Mouse (Mus musculus) limb, embryonic 10.5 days (tissue): Measurements from ENCODE around the gene Iqcf3. TPM values are rescaled to one million over a fixed set of nuclear protein-coding genes. Genes with fewer than 3 reads are reported as not detected.
A peak's percentile ranks its signal among the peaks of the same experiment; 100 is the strongest.

ENCODE experiments used
- DNase-seq: peaks from one replicate; pipeline ENCODE4 v3.0.0-alpha.2; 2017; ENCODE audit warnings: low spot score
- H3K27ac ChIP-seq: fragments of 300-500 bp; sonication (generic); 2 replicates; pipeline ENCODE4 v1.5.1; 2016; ENCODE audit warnings: mild to moderate bottlenecking
- H3K27me3 ChIP-seq: fragments of 300-500 bp; sonication (generic); 2 replicates; pipeline ENCODE4 v1.6.1; 2016; ENCODE audit warnings: low read depth, mild to moderate bottlenecking; ENCODE audit not compliant: poor library complexity, severe bottlenecking
- H3K36me3 ChIP-seq: fragments of 300-500 bp; sonication (generic); 2 replicates; pipeline ENCODE4 v1.6.1; 2016; ENCODE audit warnings: mild to moderate bottlenecking, moderate library complexity
- H3K4me1 ChIP-seq: fragments of 300-500 bp; sonication (generic); 2 replicates; pipeline ENCODE4 v1.6.1; 2016
- H3K4me3 ChIP-seq: fragments of 300-500 bp; sonication (generic); 2 replicates; pipeline ENCODE4 v1.5.1; 2016; ENCODE audit warnings: mild to moderate bottlenecking, moderate library complexity
- H3K9me3 ChIP-seq: fragments of 300-500 bp; sonication (generic); replicated peaks from 2 replicates; pipeline ENCODE4 v1.6.1; 2016; ENCODE audit warnings: mild to moderate bottlenecking
- whole genome bisulfite sequencing: fragments of 180-500 bp; shearing (Covaris S2); methylation state at CpG from one replicate; pipeline ENCODE4 v1.1.7; 2016; 5-methylcytosine and 5-hydroxymethylcytosine counted together
- polyA plus RNA-seq: library from polyadenylated mRNA; unstranded; fragments of >200 nt; fragmentation: Nextera tagmentation; extraction: Ambion mirVana; gene quantifications from 2 replicates; pipeline ENCODE4 v1.2.1, GENCODE M21; 2016

Gene Iqcf3
- polyA plus RNA-seq, 1 experiment from 2014 or later: not detected

DNA sequence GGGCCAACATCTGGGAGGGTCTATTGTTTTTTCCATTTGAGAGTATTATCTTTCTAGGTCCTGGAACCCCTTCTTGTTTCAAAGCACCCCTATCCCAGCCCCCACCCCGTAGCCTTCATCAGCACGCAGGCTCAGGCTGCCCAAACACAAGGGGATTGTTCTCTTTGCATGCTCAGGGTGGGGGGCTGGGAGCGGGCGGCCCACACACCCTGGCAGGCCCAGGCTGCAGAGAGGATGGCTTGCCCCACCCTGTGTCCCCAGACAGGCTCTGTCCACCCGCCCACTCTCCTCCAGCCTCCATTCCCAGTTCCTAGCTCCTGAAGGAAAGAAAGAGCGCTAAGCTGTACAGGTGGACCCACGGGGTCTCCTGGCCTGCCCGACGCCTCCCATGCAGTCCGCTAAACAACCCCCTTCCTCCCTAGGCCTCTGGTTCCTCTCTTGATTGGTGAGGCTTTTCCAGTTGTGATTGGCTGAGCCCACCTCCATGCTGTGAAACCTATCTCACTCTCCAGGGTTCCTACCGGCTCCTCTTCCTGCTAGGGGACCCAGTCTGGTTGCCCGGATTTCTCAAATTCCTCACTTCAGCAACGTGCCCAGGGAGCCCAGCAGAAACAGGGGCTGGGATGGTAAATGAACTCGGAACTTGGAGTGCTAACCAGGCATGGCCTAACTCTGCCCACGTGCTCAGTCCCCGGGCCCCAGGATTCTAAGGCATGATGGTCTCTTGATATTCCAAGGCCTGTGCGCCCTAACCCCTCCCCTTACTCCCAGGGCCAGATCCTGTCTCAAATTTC is 106.3 kb downstream of the Iqcf3 start:
- Histone ChIP-seq H3K9me3 (no peaks in the 10 kb centered on the region), H3K4me1 (peaks cover 93% of the 10 kb centered on the region), H3K4me3 (peak overlapping the region; percentile 90), H3K36me3 (peaks cover 43% of the 10 kb centered on the region), H3K27me3 (no peaks in the 10 kb centered on the region), H3K27ac (peak overlapping the region; percentile 94)
- peak; percentile 72 for DNase-seq
- under 1% methylated on average over 17 of the region's 17 CpGs for WGBS

- Histone ChIP-seq H3K27ac (peak overlapping the region; percentile 94), H3K9me3 (no peaks in the 10 kb centered on the region), H3K4me1 (peaks cover 93% of the 10 kb centered on the region), H3K27me3 (no peaks in the 10 kb centered on the region), H3K36me3 (peaks cover 37% of the 10 kb centered on the region), H3K4me3 (peak overlapping the region; percentile 90)
- DNase-seq: peak; percentile 67
- WGBS: 0% methylated on average over 18 of the region's 20 CpGs
Measured at GRCm38 (mm10) chr9:106454071-106454761, 107.2 kb downstream of the Iqcf3 start.

- peak; percentile 92 for DNase-seq
- no peaks in the 10 kb centered on the region for H3K9me3 ChIP-seq
- peak within 1 kb of the TSS; percentile 90 for H3K4me3 ChIP-seq
- H3K27me3 ChIP-seq: no peaks in the 10 kb centered on the region
- peak within 1 kb of the TSS; percentile 94 for H3K27ac ChIP-seq
- peaks cover 93% of the 10 kb centered on the region for H3K4me1 ChIP-seq
- H3K36me3 ChIP-seq: peaks cover 30% of the 10 kb centered on the region
- WGBS: 1% methylated on average over 69 of the region's 74 CpGs
Measured at GRCm38 (mm10) chr9:106453271-106454070, 108.0 kb downstream of the Iqcf3 start, which contains the start of gene Pcbp4. TSS of gene Pcbp4 (plus strand) at chr9:106453291.

Other genes starting within 250 kb of the Iqcf3 start
- 43.1 and 44.9 TPM in 2 replicates for gene Dusp7, start 193.0 kb downstream of the Iqcf3 start, polyA plus RNA-seq
- 1,033 and 1,267 TPM in 2 replicates for gene Rpl29, start 132.2 kb downstream of the Iqcf3 start, polyA plus RNA-seq
- 49.4 and 52.8 TPM in 2 replicates for gene Acy1, start 123.3 kb downstream of the Iqcf3 start, polyA plus RNA-seq
- 5.9 and 7.6 TPM in 2 replicates for gene Abhd14b, start 114.2 kb downstream of the Iqcf3 start, polyA plus RNA-seq
- gene Abhd14a, start 114.0 kb downstream of the Iqcf3 start, polyA plus RNA-seq: 45.0 and 46.9 TPM in 2 replicates
- 275 and 316 TPM in 2 replicates for gene Pcbp4, start 108.3 kb downstream of the Iqcf3 start, polyA plus RNA-seq
- 0.16 and 0.59 TPM in 2 replicates for gene Gpr62, start 95.7 kb downstream of the Iqcf3 start, polyA plus RNA-seq
- gene Rrp9, start 85.7 kb downstream of the Iqcf3 start, polyA plus RNA-seq: 81.6 and 110 TPM in 2 replicates
- 1.9 and 2.3 TPM in 2 replicates for gene Parp3, start 84.7 kb downstream of the Iqcf3 start, polyA plus RNA-seq
- gene Iqcf1, start 61.7 kb downstream of the Iqcf3 start, polyA plus RNA-seq: not detected in 2 replicates
- not detected in 2 replicates for gene Iqcf5, start 47.1 kb downstream of the Iqcf3 start, polyA plus RNA-seq
- not detected in 2 replicates for gene Iqcf4, start 9.4 kb upstream of the Iqcf3 start, polyA plus RNA-seq
- gene Iqcf6, start 65.0 kb upstream of the Iqcf3 start, polyA plus RNA-seq: not detected in 2 replicates
- gene Grm2, start 94.5 kb upstream of the Iqcf3 start, polyA plus RNA-seq: not detected in 2 replicates
- 22.9 and 32.1 TPM in 2 replicates for gene Tex264, start 124.3 kb upstream of the Iqcf3 start, polyA plus RNA-seq
- gene Rad54l2, start 227.6 kb upstream of the Iqcf3 start, polyA plus RNA-seq: 11.0 and 12.6 TPM in 2 replicates